Mouse (Mus musculus): ENCODE data around the gene Ankrd10. TPM values are rescaled to one million over a fixed set of nuclear protein-coding genes. Genes with fewer than 3 reads are reported as not detected.

Gene Ankrd10
- 29.7 and 36.5 TPM in 2 replicates for polyA plus RNA-seq (2012; rRNA removed; ENCODE audit: low replicate concordance)

DNA sequence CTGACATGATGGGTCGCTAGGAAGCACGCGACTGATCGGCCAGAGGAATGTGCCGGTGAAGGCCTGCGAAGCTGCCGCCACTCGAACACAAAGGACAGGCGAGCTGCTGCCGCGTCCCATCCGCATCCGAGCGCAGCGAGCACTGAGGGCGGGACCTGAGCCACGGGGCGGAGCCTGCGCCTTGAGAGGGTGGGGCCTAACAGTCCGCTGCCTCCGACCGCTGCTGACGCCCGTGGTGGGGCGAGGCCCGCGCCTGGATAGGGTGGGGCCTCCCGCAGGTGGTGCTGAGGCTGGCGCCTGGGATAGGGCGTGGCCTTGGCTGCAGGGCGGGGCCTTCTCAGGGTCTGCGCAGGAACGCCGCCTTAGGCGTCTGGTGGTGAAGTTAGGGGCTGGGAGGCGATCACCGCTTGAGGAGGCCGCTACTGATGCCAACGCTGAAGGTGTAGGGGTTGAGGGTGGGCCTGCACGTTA lies at the start of gene Ankrd10:
Gene Ankrd10 (minus strand): TSS at position 147 of the 471 bp plus-strand sequence.

Other genes starting within 250 kb of the Ankrd10 start
- gene Rab20, start 157.0 kb downstream of the Ankrd10 start, polyA plus RNA-seq (2012; rRNA removed; ENCODE audit: low replicate concordance), result 19.4 and 34.6 TPM in 2 replicates
- 74.4 and 94.8 TPM in 2 replicates for gene Naxd, start 138.3 kb downstream of the Ankrd10 start, polyA plus RNA-seq (2012; rRNA removed; ENCODE audit: low replicate concordance)
- 41.7 and 67.3 TPM in 2 replicates for gene Cars2, start 85.0 kb downstream of the Ankrd10 start, polyA plus RNA-seq (2012; rRNA removed; ENCODE audit: low replicate concordance)
- 6.1 and 8.2 TPM in 2 replicates for gene Ing1, start 80.2 kb downstream of the Ankrd10 start, polyA plus RNA-seq (2012; rRNA removed; ENCODE audit: low replicate concordance)
- not detected in 2 replicates for gene 1700016D06Rik, start 65.3 kb upstream of the Ankrd10 start, polyA plus RNA-seq (2012; rRNA removed; ENCODE audit: low replicate concordance)
- gene Arhgef7, start 92.0 kb upstream of the Ankrd10 start, polyA plus RNA-seq (2012; rRNA removed; ENCODE audit: low replicate concordance), result 22.5 and 22.7 TPM in 2 replicates
- gene Tex29, start 204.7 kb upstream of the Ankrd10 start, polyA plus RNA-seq (2012; rRNA removed; ENCODE audit: low replicate concordance), result not detected in 2 replicates